21 mouse cellular contexts compared by ENCODE assay signal in genomic region chr3:99193576-99193975, GRCm38 (mm10). TPM values are rescaled to one million over a fixed set of nuclear protein-coding genes. Genes with fewer than 3 reads are reported as not detected.
DNase-seq lines count a peak whose midpoint lies in the region; ATAC-seq lines count a peak whose summit lies in the region.
"Had no signal": no experiment of that assay in that cellular context is flagged by ENCODE, and none has a peak within 500 bp of the region (broad histone marks: within the 10 kb centered on the region; RNA-seq: fewer than 3 reads in every experiment).

No protein-coding gene starts in this region.

- H3K4me1 ChIP-seq in intestine, embryonic 15.5 days (replicated peaks), result no peaks in the 10 kb centered on the region
- H3K4me1 ChIP-seq: forebrain, embryonic 12.5 days; hindbrain, embryonic 12.5 days had no signal

- H3K9ac ChIP-seq in intestine, embryonic 15.5 days, result no peak overlapping the region
- H3K9ac ChIP-seq: forebrain, embryonic 12.5 days; hindbrain, embryonic 12.5 days had no signal

- no peak for ATAC-seq in intestine, embryonic 15.5 days
- ATAC-seq: forebrain, embryonic 16.5 days; hindbrain, embryonic 16.5 days had no signal

- 72% methylated on average over 4 of the region's 4 CpGs for WGBS in intestine, embryonic 15.5 days

- intact Hi-C loops in gastrocnemius, postnatal 14 days (cut with DNase I; ENCODE audit: low total_unique reads), result no loop called here

- H3K9me3 ChIP-seq in intestine, embryonic 15.5 days, result no peaks in the 10 kb centered on the region
- H3K9me3 ChIP-seq: forebrain, embryonic 12.5 days; G1E; heart, embryonic 10.5 days; hindbrain, embryonic 12.5 days had no signal

- H3K4me3 ChIP-seq in intestine, embryonic 15.5 days (replicated peaks), result no peak overlapping the region
- H3K4me3 ChIP-seq: forebrain, embryonic 12.5 days; heart, embryonic 10.5 days; hindbrain, embryonic 12.5 days had no signal

- no peak overlapping the region for H3K4me2 ChIP-seq in intestine, embryonic 15.5 days (replicated peaks)
- H3K4me2 ChIP-seq: forebrain, embryonic 12.5 days; hindbrain, embryonic 12.5 days had no signal

- no peak overlapping the region for H3K27ac ChIP-seq in intestine, embryonic 15.5 days
- H3K27ac ChIP-seq: forebrain, embryonic 12.5 days; heart, embryonic 10.5 days; hindbrain, embryonic 12.5 days had no signal

- no peaks in the 10 kb centered on the region for H3K27me3 ChIP-seq in intestine, embryonic 15.5 days (replicated peaks)
- H3K27me3 ChIP-seq: forebrain, embryonic 12.5 days; hindbrain, embryonic 12.5 days had no signal

- no peaks in the 10 kb centered on the region for H3K36me3 ChIP-seq in intestine, embryonic 15.5 days
- H3K36me3 ChIP-seq: forebrain, embryonic 12.5 days; hindbrain, embryonic 12.5 days had no signal

- peak; percentile 3 to 4 for DNase-seq in CD8-positive naive resting alpha-beta T cell, adult 2 months (ENCODE audit: low read depth in 2 of 2, low spot score in 2 of 2)
- peak; percentile 2 for DNase-seq in T-cell, adult 2 months (ENCODE audit: low spot score)
- DNase-seq in thymus, adult 18-20 months, result peak; percentile 16 to 58
- DNase-seq in thymus, postnatal 14 days, result peak; percentile 59
- DNase-seq in embryo, embryonic 10.5 days (ENCODE audit: low spot score), result no peak
- DNase-seq in heart, adult 18-20 months, result no peak
- no peak for DNase-seq in gastrocnemius, postnatal 14 days
- DNase-seq: adrenal gland, postnatal 10 days; cerebellum, adult 11-12 months; cerebellum, adult 9-10 months; cerebellum, postnatal 25 days; gastrocnemius, postnatal 10 days; heart, postnatal 10 days; heart, postnatal 4 days had no signal

RNA-seq across cellular contexts. Expression of gene Tbx15, which starts 46.6 kb away (rescaled TPM):
- 0.04 TPM in 2 replicates for polyA plus RNA-seq in intestine, embryonic 15.5 days (2015; fragmentation: Nextera tagmentation; extraction: Ambion mirVana)
- under 1 TPM; 0.27 to 0.41 TPM for total RNA-seq in heart, adult 18-20 months (2021)
- total RNA-seq in gastrocnemius, postnatal 14 days (2021), result 100 to 1,000 TPM; 116 to 149 TPM
- polyA plus RNA-seq: G1E had no signal

RNA-seq across cellular contexts. Expression of gene Wars2, which starts 52.7 kb away (rescaled TPM):
- 8.5 and 9.4 TPM in 2 replicates for polyA plus RNA-seq in intestine, embryonic 15.5 days (2015; fragmentation: Nextera tagmentation; extraction: Ambion mirVana)
- 1 to 10 TPM; 7.4 to 8.3 TPM for total RNA-seq in heart, adult 18-20 months (2021)
- total RNA-seq in gastrocnemius, postnatal 14 days (2021), result 1 to 10 TPM; 4.9 to 5.6 TPM

Comparison
In these comparisons a context has a peak if more than half of its experiments do, and no peak if none do; other contexts are left out.
1. DNase-seq: peak in CD8-positive naive resting alpha-beta T cell, adult 2 months (2 of 2), T-cell, adult 2 months (single experiment), thymus, adult 18-20 months (2 of 2) and thymus, postnatal 14 days (single experiment); none in embryo, embryonic 10.5 days (single experiment), heart, adult 18-20 months (0 of 2) and gastrocnemius, postnatal 14 days (single experiment).
2. RNA of gene Tbx15, which starts 46.6 kb away (total RNA-seq): 116 to 149 TPM in gastrocnemius, postnatal 14 days; 0.27 to 0.41 TPM in heart, adult 18-20 months; every median in the first group is over 10 times any median in the second.